Mouse (Mus musculus) urinary bladder, adult 18-20 months (tissue): Measurements from ENCODE around the gene Col8a1.

Experiments used
- DNase-seq, 2 experiments: peaks; one replicate each; pipeline ENCODE4 v3.0.0; 2022; ENCODE audit warnings: low spot score in 2 of 2, mixed read lengths in 2 of 2

The Col8a1 gene

DNA sequence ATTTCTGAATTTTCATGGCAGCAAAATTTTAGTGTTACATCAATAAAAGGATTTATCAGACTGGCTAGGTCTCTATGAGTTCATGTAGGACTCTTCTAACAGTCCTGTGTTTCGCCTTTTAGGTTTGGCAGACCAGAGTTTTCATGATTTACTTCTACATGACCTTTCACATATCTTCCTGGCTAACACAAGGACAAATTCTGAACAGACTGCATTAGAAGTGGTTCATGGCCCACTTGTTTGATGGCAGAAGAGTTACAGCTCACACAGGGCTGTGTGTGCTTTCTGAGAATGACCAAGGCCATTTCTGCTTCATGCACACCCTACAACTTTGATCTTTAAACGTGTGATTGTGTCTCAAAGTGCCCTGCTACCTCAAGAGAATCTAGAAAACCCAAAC lies 82.3 kb downstream of the Col8a1 start:
- DNase-seq, result no peak

DNA sequence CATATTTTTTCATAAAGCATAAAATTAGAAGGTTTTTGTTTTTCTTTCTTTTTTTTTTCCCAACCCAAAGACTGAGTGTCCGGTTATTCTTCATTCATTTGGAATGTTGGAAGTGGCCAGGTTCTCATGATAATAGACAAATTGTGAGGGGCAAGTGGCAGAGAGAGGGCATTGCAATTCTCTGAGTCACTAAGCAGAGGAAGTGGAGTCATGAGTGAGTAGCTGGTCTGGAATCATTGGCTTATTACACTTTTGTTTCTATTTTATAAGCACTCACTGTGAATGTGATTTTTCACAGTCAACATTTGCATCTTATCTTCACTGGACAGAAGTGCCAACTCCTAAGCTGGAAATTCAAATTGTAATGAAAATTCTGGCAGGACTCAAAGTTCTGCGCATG lies 82.9 kb downstream of the Col8a1 start:
- DNase-seq, result no peak

DNA sequence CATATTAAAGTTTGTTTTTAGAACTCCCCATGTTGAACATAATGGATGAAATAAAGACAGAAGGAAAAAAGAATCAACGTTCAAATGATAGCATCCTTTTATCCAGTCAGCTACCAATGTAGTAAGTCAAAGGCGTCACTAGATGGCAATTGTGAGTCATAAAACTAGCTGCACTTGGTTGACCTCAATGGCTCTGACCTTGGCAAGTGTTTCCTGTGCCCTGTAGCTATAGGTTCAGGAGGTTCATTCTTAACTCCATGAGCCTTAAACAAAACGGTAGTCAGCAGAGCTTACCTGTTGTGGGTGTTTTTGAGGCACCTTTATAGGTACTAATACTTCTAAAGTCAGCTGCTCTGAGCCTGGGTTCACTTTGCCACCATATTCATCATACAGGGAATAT lies 85.2 kb downstream of the Col8a1 start:
- no peak for DNase-seq

DNA sequence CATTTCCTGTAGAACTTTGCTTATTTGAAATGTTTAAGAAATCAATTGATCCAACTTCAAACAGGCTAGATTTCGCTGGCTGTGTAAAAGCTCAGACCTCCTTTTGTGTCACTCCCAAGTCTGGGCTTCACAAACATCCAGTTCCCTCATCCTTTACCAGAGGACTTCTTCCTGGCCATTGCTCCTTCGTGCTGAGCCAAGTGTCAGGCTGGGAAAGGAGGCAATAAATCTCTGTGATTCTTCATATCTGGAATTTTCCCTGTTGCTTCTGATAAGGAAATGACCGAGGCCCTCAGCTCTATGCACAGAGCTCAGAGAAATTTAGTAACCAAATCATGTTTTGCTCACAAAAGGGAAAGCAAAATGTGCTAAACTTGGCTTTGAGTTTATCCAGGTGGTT lies 91.9 kb downstream of the Col8a1 start:
- DNase-seq, result peak in 1 of 2 experiments; percentile 39

DNA sequence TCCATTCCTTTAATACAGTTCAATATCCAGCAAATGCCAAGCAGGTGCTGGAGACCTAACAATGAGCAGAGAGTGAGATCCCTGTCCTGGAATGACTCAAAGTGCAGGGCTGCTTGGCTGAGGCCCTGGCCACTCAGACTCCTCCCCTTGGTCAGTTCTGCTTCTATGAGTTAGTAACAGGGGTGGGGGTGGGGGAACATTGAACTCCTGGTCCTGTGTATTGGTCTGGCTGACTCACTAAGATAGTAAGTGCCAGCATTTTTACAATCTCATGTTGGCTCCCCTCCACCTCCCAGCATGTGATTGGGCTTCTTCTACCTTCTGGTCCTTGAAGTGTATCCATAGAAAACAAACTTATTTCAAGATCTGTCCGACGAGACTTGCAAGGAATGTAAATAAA lies 104.6 kb downstream of the Col8a1 start:
- no peak for DNase-seq

DNA sequence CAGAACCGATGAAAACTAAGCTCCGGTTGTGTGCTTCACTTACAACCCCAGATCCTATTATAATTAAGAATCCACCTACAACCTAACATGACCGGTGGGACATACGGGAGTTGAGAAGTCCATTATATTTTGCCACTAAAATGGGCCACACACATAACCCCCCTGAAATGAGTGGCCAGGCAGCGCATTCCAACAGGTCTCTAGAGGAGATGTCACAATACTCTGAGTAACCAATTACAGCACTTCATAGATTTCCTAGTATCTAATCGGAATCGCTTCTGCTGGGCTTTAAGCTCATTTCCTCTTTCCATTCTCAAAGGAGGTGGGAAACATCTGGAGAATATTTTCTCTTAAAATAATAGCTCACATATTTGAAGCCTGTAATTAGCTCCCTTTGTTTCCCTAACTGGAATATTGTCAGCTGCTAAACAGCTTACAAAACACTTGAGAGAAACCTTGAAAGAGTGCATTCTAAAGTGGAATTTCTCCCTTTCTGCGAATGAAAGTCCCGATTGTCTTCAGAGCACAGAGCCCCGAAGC lies 113.1 kb downstream of the Col8a1 start:
- no peak for DNase-seq

DNA sequence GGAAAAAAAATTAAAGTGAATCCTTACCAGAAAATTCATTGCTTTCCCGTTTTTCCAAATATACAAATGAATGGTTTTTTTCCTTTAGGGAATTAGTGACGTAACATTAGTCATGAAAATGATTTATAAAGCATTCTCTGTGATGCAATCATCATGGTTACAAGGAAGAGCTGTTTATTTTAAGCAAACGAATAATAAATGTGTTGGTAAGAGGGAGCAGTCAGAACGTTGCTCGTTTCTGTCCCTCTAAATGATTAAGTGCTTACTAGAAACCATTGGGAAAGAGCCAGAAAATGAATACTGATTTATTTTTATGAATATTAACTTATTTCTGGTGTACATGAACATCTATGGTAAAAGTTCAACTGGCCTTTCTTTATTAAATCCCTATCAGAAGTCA lies 119.8 kb downstream of the Col8a1 start:
- no peak for DNase-seq

DNA sequence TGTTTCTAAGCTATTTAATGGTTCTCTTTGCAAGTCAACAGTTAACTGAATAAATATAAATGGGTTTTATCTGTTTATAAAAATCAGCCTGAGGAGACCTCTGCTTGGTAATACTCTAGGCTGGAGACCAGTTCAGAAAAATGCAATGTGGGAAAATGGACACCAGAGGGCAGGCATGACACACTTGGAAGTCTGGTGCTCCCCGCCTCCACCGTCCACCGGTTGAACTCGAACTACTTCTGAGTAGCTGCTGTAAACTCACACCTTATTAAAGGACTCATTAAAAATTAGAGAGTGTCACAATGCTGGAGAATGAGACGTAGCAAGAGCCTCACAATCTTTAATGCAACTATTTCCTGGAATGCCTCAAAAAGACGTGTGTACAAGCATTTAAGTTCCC lies 120.3 kb downstream of the Col8a1 start:
- DNase-seq, result peak; percentile 35 to 57

DNA sequence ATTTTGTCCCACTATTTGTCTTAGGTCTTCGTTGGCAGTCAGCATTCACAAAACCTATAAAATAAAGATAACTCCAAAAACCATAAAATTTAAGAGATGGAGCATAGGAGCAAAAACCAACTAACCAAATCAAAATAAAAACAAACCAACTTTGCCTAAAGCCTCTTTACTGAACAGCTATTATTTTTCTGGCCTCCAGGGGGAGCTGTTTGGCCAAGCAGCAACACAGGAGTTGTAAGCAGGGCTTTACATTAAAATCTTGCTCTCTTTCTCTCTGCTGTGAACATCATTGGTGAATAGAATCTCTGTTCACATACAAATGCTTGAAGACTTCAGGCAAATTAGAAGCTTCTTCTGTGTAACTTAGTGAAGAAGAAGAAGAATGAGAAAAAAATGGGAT lies 142.8 kb downstream of the Col8a1 start:
- no peak for DNase-seq

DNA sequence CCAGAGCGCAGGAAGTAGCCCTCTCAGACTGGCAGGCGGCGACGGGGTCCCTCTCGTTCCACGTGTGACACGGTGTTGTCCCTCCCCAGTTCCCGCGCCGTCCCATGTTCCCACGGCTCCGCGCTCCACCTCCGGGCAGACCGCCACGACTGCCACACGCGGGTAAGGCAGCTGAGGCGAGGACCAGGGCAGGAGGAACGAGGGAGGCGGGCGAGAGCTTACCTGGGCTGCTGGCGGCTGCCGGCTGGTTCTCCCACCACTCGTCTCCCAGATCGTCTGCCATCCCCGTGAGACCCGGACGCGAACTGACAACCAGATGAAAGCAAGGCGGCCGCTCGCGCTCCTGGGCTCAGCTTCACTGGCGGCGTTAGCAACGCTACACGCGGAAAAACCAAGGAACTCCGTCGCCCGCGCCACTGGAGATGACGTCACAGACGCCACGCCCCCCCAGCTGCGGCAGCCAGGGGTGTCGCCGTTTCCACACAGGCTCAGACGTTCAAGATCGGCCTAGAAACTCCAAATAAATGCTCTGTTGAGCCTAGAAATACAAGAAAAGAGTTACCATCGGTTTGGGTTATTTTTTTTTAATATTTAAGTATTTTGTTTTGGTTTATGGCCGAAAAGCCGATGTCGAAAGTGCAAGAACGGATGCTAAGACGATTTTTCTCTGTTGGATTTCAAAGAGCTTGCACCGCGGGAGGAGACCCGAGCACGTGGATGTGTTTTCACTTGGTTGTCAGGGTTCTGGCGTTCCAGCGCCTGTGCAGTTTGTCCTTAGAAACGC lies 147.9 kb downstream of the Col8a1 start, which contains the start of gene Cmss1:
Gene Cmss1 (minus strand): TSS at position 421 of the 784 bp plus-strand sequence.
- DNase-seq, result peak; percentile 66 to 73

DNA sequence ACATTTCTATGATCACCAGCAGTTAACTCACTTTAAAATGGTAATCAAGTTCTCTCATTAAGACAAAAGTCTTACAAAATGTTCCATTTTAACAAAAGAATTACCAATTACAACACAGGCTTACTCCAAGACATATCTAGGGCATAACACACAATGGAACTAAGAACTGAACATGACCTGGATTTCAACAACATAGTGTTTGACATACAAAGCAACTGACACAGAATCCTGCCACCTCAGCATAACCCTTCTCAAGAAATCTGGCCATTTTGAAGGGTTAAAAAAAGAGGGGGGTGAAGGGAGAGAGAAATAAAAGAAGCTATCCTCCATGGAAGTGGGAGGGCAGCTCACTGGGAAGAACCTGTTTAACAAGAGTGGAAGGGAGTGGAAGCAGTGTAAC lies 153.5 kb downstream of the Col8a1 start:
- DNase-seq, result no peak

DNA sequence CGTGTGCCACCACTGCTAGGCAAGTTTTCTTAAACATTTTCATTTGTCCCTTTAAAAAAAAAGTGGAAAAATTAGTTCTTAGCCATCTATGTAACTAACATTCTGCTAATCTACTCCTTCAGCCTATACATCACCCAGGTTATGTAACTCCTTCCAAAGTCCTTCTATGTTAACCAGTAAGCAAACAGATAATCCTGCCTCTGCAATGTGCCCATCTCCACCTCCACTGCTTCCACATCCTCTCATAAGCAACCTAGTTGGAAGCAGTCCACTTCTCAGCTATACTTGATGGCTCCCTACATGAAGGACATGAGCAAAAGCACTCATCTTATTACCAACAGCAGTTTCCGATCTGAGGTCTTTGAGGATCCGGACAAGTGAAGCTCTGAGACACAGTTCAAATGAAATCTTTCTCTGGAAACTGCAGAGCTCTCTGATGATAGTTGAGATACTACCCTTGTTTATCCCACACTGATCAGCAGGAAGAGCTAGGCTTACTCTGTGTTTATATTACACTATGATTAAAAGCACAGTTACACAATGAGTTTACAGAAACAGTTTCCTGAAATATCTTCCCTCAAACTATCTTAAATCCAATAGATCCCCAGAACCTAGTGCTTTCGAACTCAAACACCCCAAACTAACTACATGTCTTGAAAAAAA lies 157.1 kb downstream of the Col8a1 start:
- no peak for DNase-seq

DNA sequence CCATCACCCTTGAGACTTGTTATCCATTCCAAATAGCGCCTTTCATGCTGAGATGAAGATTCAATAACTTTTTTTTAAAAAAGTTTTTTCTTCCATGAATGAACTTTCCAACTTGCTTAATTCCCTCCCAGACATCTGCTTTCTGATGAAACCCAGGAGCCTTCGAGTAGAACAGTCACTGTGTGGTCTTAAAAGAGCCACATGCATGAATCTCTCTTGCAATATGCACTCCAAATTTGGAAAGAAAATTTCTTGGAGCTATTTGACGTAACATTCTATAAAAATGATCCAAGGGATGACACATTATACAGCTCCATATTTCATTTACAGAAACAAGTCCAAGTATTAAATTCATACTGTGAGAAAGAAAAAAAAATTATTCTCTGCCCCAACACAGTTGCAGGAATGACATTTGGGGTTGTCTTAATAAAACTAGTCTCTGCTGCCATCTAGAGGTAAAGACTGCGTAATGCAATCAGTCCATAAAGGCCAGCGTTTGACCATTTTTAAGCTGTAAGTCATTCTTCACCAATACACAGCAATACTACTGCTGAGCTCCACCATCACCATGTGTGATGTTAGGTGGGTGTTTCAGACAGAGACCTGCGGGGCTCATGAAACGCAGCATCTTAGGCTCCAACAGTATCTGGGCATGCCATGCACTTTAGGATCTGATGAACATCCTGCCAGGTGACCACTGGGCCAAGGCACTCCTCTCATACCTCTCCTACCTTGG lies 160.9 kb downstream of the Col8a1 start:
- DNase-seq, result no peak

DNA sequence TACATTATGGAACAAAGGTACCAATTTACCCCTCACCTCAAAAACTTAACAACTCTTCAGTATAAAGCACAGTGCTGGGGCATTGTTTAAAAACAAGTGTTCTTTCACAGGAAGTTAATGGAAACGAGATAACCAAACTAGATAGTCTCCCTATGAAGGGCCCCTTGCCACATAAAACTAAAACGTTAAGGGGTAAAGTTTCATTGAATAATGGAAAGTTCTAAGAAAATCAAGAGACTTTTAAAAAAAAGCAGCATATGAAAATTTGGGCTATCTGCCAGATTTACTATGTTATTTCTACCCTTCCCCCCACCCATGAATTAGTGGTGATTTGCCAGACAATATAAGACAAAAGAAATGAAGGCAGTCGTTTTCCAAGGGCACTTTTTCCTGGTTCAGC lies 169.3 kb downstream of the Col8a1 start:
- DNase-seq, result no peak

DNA sequence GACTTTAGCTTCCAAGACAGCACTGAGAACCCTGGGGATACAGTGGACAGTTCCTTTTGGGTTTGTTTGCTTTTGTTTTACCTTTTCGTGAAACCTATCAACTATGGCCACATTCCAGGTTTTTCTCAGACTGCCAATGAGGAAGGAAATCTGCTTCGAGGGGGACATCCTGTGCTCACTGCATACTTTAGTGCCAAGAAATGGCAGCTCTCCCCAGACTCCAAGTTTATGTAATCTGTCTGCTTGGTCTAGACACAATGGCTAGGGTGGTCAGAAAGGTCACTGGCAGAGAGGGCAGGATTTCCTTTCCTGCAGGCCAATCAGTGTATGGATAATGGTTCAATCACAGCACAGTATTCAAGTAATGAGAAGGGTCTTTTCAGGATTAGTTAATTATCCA lies 172.5 kb downstream of the Col8a1 start:
- no peak for DNase-seq

DNA sequence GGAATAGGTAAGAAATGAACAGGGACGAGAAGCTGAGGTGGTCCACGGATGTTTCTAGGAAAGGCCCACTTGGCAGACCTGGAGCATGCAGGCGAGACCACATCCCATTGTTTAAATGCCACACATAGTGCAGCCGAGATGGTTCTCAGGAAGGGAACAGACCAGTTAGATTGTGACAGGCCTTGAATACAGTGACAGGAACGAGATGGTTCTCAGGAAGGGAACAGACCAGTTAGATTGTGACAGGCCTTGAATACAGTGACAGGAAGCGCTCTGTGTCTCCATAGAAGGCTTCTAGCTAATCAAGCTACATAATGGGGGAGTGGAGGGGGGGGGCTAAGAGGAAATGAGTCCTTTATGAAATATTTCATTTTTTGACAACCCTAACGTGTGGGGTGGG lies 174.5 kb downstream of the Col8a1 start:
- no peak for DNase-seq

DNA sequence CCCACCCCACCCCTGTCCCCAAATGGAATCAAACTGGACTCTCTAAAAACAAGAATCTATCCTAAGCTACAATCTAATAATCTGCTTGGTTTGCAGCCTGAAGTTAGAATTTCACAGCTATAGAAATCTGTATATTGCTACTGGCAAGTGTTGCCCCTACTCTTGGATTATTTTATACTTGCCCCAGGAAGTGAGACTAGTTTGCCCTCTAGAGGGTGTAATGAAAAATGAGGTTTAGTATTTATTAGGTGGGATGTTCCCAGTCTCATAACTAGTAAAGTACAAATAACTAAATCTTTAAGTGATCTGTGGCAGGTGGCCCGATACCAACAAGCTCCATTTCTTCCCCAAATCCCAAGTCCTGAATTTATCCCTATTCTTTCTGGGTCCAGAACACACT lies 177.0 kb downstream of the Col8a1 start:
- DNase-seq, result no peak

DNA sequence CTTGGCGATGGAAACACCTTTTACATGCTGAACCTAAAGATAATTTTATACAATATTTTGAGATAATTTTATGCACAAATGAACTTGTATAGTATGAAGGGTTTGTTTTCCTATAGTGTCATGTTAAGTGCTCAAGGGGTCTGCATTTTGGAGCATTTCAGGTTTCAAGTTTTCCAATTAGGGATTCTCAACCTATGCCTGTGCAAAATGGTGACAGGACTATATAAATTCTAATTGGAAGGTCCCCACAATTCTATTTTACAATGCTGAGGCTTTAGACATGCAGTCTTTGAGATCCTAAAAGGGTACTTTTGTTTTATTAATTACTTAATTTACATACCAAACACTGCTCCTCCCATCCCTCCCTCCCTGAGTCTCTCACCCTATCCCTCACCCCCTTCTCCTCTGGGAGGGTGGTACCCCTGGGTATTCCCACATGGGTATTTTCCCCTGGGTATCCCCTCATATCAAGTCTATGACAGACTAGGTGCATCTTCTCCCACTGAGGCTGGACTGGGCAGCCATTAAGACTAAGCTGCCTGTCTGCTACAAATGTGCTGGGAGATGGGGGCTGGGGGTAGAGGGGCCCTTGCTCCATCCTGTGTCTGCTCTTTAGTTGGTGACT lies 178.7 kb downstream of the Col8a1 start:
- DNase-seq, result no peak
